Mouse (Mus musculus) ES-E14 (cell line): ENCODE measurements around the gene Fscn2.

ENCODE experiments used
- CHD2 ChIP-seq: IDR thresholded peaks from 2 replicates; pipeline ENCODE4 v1.6.1; 2014; ENCODE audit warnings: mild to moderate bottlenecking, low read depth, low read length, inconsistent platforms
- HCFC1 ChIP-seq: IDR thresholded peaks from 2 replicates; pipeline ENCODE4 v1.6.1; 2012; ENCODE audit warnings: low read length, inconsistent platforms, borderline replicate concordance; ENCODE audit not compliant: insufficient read depth
- MAFK ChIP-seq: IDR thresholded peaks from 2 replicates; pipeline ENCODE4 v1.6.1; 2014; ENCODE audit warnings: mild to moderate bottlenecking, low read depth, low read length, inconsistent platforms; ENCODE audit not compliant: insufficient read depth
- ZC3H11A ChIP-seq: IDR thresholded peaks from 2 replicates; pipeline ENCODE4 v1.6.1; 2012; ENCODE audit warnings: low read depth, mild to moderate bottlenecking, inconsistent platforms, low read length, borderline replicate concordance
- ZNF384 ChIP-seq: IDR thresholded peaks from 2 replicates; pipeline ENCODE4 v1.6.1; 2012; ENCODE audit warnings: low read depth, low read length, inconsistent platforms

- TF ChIP-seq HCFC1 (no peak), ZNF384 (no peak), CHD2 (no peak), ZC3H11A (no peak), MAFK (no peak)
Observed at GRCm38 (mm10) chr11:120386632-120387031, 25.3 kb downstream of the Fscn2 start.
